Mouse (Mus musculus): Measurements from ENCODE around the gene Cracr2b. TPM values are rescaled to one million over a fixed set of nuclear protein-coding genes. Genes with fewer than 3 reads are reported as not detected.
A peak's percentile ranks its signal among the peaks of the same experiment; 100 is the strongest.

Cracr2b gene
- total and polyA plus RNA-seq, 3 experiments, result not detected

GRCm38 (mm10) chr7:141455610-141456314, 5.1 kb upstream of the Cracr2b start:
- in situ Hi-C loops (cut with MboI; ENCODE audit: low pct_ligation_motif_present, low pct_unique_long_range_greater_than_20kb, low sequenced_read_pairs), result no loop called here
- no peaks in the 10 kb centered on the region for H3K27me3 ChIP-seq (replicated peaks)
- dilution Hi-C loops (cut with MboI; ENCODE audit: extremely low pct_ligation_motif_present, extremely low pct_unique_long_range_greater_than_20kb, low sequenced_read_pairs), result no loop called here
- TF ChIP-seq MAX (IDR thresholded peaks at IDR 0.05; ENCODE audit: low read length), result peak; percentile 87
- TF ChIP-seq SIN3A (IDR thresholded peaks at IDR 0.05; ENCODE audit: low read length), result peak; percentile 80
- TF ChIP-seq ZMIZ1 (IDR thresholded peaks at IDR 0.05; ENCODE audit: low read depth, low read length), result 0 out of 2 replicates have a peak, but pooled peaks have one; percentile 6
- TF ChIP-seq USF1 (IDR thresholded peaks at IDR 0.05; ENCODE audit: low read depth, low read length), result no peak
- TF ChIP-seq MXI1 (IDR thresholded peaks at IDR 0.05; ENCODE audit: low read depth, low read length), result peak; percentile 84; the same call in 1 of the 2 replicates
- TF ChIP-seq ELF1 (IDR thresholded peaks at IDR 0.05; ENCODE audit: low read depth, low read length), result 0 out of 2 replicates have a peak, but pooled peaks have one; percentile 16
- TF ChIP-seq USF2 (conservative IDR thresholded peaks at IDR 0.05; ENCODE audit: low read depth, low read length), result no peak
- H3K4me3 ChIP-seq (replicated peaks in 1 of 3; ENCODE audit: low read depth in 2 of 3, low read length in 2 of 3, poor library complexity in 1 of 3), result peak overlapping the region; percentile 77 to 96 (median 83)
- peak overlapping the region; percentile 41 for H3K9ac ChIP-seq (ENCODE audit: insufficient read depth, low read depth)
- no peaks in the 10 kb centered on the region for H3K79me2 ChIP-seq (replicated peaks; ENCODE audit: control insufficient read depth, extremely low read depth, insufficient read depth, poor library complexity, severe bottlenecking)
- H3K27ac ChIP-seq (ENCODE audit: insufficient read depth, low read depth), result peak overlapping the region; percentile 66
- H3K4me1 ChIP-seq (ENCODE audit: control insufficient read depth in 1 of 2, insufficient read depth in 2 of 2), result peaks cover 11 to 29% of the 10 kb centered on the region in 2 experiments
- DNase-seq (ENCODE audit: extremely low read depth), result no peak
- H3K9me3 ChIP-seq (replicated peaks; ENCODE audit: low read length), result no peaks in the 10 kb centered on the region
- peaks cover 38 to 57% of the 10 kb centered on the region in 2 experiments for H3K36me3 ChIP-seq (replicated peaks in 1 of 2; ENCODE audit: control insufficient read depth in 1 of 2, insufficient read depth in 1 of 2, low read length in 1 of 2)
- peak overlapping the region; percentile 64 for H3K4me2 ChIP-seq (ENCODE audit: insufficient read depth, low read depth, poor library complexity, severe bottlenecking)

GRCm38 (mm10) chr7:141456739-141457138, 4.2 kb upstream of the Cracr2b start:
- Histone ChIP-seq H3K4me2 (ENCODE audit: insufficient read depth, low read depth, poor library complexity, severe bottlenecking) (no peak overlapping the region), H3K9ac (ENCODE audit: insufficient read depth, low read depth) (no peak overlapping the region), H3K9me3 (replicated peaks; ENCODE audit: low read length) (no peaks in the 10 kb centered on the region), H3K27me3 (replicated peaks) (no peaks in the 10 kb centered on the region), H3K4me3 (replicated peaks in 1 of 3; ENCODE audit: low read depth in 2 of 3, low read length in 2 of 3, poor library complexity in 1 of 3) (no peak overlapping the region), H3K36me3 (replicated peaks in 1 of 2; ENCODE audit: control insufficient read depth in 1 of 2, insufficient read depth in 1 of 2, low read length in 1 of 2) (peaks cover 28 to 49% of the 10 kb centered on the region in 2 experiments), H3K4me1 (ENCODE audit: control insufficient read depth in 1 of 2, insufficient read depth in 2 of 2) (peaks cover 11 to 26% of the 10 kb centered on the region in 2 experiments), H3K27ac (ENCODE audit: insufficient read depth, low read depth) (no peak overlapping the region), H3K79me2 (replicated peaks; ENCODE audit: control insufficient read depth, extremely low read depth, insufficient read depth, poor library complexity, severe bottlenecking) (no peaks in the 10 kb centered on the region)
- no peak for DNase-seq (ENCODE audit: extremely low read depth)
- dilution Hi-C loops (cut with MboI; ENCODE audit: extremely low pct_ligation_motif_present, extremely low pct_unique_long_range_greater_than_20kb, low sequenced_read_pairs), result no loop called here
- TF ChIP-seq TBP (conservative IDR thresholded peaks at IDR 0.05; ENCODE audit: low read depth, low read length) (no peak), HCFC1 (IDR thresholded peaks at IDR 0.05; ENCODE audit: low read depth, low read length) (no peak), PAX5 (IDR thresholded peaks at IDR 0.05; ENCODE audit: low read length) (no peak), MYC (IDR thresholded peaks at IDR 0.05; ENCODE audit: low read depth, low read length) (no peak), EP300 (IDR thresholded peaks at IDR 0.05; ENCODE audit: low read length) (no peak), GABPA (IDR thresholded peaks at IDR 0.05; ENCODE audit: insufficient replicate concordance, low read depth, low read length) (no peak), ELF1 (IDR thresholded peaks at IDR 0.05; ENCODE audit: low read depth, low read length) (no peak), TCF12 (IDR thresholded peaks at IDR 0.05; ENCODE audit: low read depth, low read length) (no peak), MAX (IDR thresholded peaks at IDR 0.05; ENCODE audit: low read length) (no peak), MEF2A (IDR thresholded peaks at IDR 0.05; ENCODE audit: borderline replicate concordance, low read depth, low read length) (no peak), CHD2 (IDR thresholded peaks at IDR 0.05; ENCODE audit: low read length) (no peak), ZMIZ1 (IDR thresholded peaks at IDR 0.05; ENCODE audit: low read depth, low read length) (no peak), MAZ (IDR thresholded peaks at IDR 0.05; ENCODE audit: low read depth, low read length) (no peak), RCOR1 (conservative IDR thresholded peaks at IDR 0.05; ENCODE audit: low read depth, low read length) (no peak), POLR2AphosphoS2 (IDR thresholded peaks at IDR 0.05; ENCODE audit: low read depth, low read length) (no peak)
- in situ Hi-C loops (cut with MboI; ENCODE audit: low pct_ligation_motif_present, low pct_unique_long_range_greater_than_20kb, low sequenced_read_pairs), result no loop called here
